Mouse (Mus musculus) neural tube, embryonic 13.5 days (tissue): ENCODE measurements around the gene Ift43. TPM values are rescaled to one million over a fixed set of nuclear protein-coding genes. Genes with fewer than 3 reads are reported as not detected.

ENCODE experiments used
- ATAC-seq: fragments of 200-750 bp; cut with Nextera tagmentation; 2 replicates; pipeline ENCODE4 v1.8.0; 2017; ENCODE audit warnings: low read depth, mild to moderate bottlenecking, moderate TSS enrichment, moderate library complexity
- H3K27ac ChIP-seq: fragments of 300-500 bp; sonication (generic); replicated peaks from 2 replicates; pipeline ENCODE4 v1.5.1; 2015; ENCODE audit warnings: moderate library complexity, mild to moderate bottlenecking, inconsistent platforms
- H3K27me3 ChIP-seq: fragments of 300-500 bp; sonication (generic); 2 replicates; pipeline ENCODE4 v1.6.1; 2015; ENCODE audit warnings: mild to moderate bottlenecking, inconsistent platforms
- H3K36me3 ChIP-seq: fragments of 300-500 bp; sonication (generic); 2 replicates; pipeline ENCODE4 v1.6.1; 2015; ENCODE audit warnings: mild to moderate bottlenecking, inconsistent platforms
- H3K4me1 ChIP-seq: fragments of 300-500 bp; sonication (generic); replicated peaks from 2 replicates; pipeline ENCODE4 v1.6.1; 2015; ENCODE audit warnings: inconsistent platforms
- H3K4me2 ChIP-seq: fragments of 300-500 bp; sonication (generic); 2 replicates; pipeline ENCODE4 v1.6.1; 2015; ENCODE audit warnings: inconsistent platforms, mild to moderate bottlenecking, moderate library complexity
- H3K4me3 ChIP-seq: fragments of 300-500 bp; sonication (generic); 2 replicates; pipeline ENCODE4 v1.5.1; 2015; ENCODE audit warnings: mild to moderate bottlenecking, inconsistent platforms
- H3K9ac ChIP-seq: fragments of 300-500 bp; sonication (generic); 2 replicates; pipeline ENCODE4 v1.6.1; 2015; ENCODE audit warnings: moderate library complexity, mild to moderate bottlenecking, inconsistent platforms
- H3K9me3 ChIP-seq: fragments of 300-500 bp; sonication (generic); 2 replicates; pipeline ENCODE4 v1.6.1; 2016; ENCODE audit warnings: inconsistent platforms
- WGBS: fragments of 180-500 bp; shearing (Covaris S2); methylation state at CpG from one replicate; pipeline ENCODE4 v1.1.7; 2015; 5-methylcytosine and 5-hydroxymethylcytosine counted together
- polyA plus RNA-seq: library from polyadenylated mRNA; unstranded; fragments of >200 nt; fragmentation: Nextera tagmentation; extraction: Ambion mirVana; gene quantifications from 2 replicates; pipeline ENCODE4 v1.2.1, GENCODE M21; 2015

The Ift43 gene
- polyA plus RNA-seq, 1 experiment from 2014 or later: 62.2 TPM

DNA sequence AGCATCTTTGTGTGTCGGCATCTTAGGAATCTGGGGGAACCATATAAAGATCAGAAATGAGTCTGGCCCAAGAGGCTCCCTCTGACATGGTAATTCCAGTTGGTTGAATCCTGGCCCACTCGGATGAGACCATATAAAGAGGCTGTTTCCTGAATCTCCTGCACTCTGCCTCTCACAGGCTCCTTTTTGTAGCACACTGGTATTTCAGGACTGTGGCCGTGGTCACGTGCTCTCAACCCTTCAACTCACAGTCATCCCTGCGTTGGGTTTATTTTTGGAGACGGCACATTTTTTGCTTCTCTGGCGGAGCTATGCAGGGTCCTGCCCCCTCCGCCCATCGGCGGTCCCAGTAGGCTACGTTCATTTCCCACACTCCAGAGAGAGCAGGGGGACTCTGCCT, 22.0 kb downstream of the Ift43 start:
- Histone ChIP-seq H3K9ac (0 out of 2 replicates have a peak overlapping the region, but pooled peaks have one; percentile 17), H3K27me3 (no peaks in the 10 kb centered on the region), H3K4me1 (peaks cover 21% of the 10 kb centered on the region), H3K36me3 (0 out of 2 replicates have a peak, but pooled peaks cover 3% of the 10 kb centered on the region), H3K4me3 (no peak overlapping the region), H3K9me3 (no peaks in the 10 kb centered on the region), H3K4me2 (no peak overlapping the region), H3K27ac (0 out of 2 replicates have a peak overlapping the region, but pooled peaks have one; percentile 33)
- 78% methylated on average over 11 of the region's 11 CpGs for WGBS
- ATAC-seq: no peak

DNA sequence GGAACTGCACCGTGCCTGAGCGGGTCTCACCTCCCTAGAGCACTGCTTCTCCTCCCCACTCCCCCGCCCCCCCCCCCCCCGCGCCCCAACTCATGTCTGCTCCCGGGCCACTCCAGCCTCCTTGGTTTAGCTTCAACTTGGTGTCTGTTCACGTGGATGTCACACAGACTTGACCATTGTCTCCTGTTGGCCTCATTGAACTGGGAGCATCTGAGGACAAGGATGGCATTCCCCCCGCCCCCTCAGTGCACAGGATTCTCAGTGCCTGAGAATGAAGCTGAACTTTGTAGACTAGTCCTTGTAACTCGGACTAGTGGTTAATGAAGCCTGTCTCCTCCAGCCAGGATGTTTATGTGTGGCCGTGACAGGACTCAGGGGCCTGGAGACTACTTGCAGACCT, 23.2 kb downstream of the Ift43 start:
- no peak for ATAC-seq
- no peak overlapping the region for H3K4me3 ChIP-seq
- no peaks in the 10 kb centered on the region for H3K27me3 ChIP-seq
- WGBS: 72% methylated on average over 9 of the region's 10 CpGs
- 0 out of 2 replicates have a peak, but pooled peaks cover 3% of the 10 kb centered on the region for H3K36me3 ChIP-seq
- H3K4me1 ChIP-seq: peaks cover 21% of the 10 kb centered on the region
- no peak overlapping the region for H3K4me2 ChIP-seq
- no peak overlapping the region for H3K27ac ChIP-seq
- no peak overlapping the region for H3K9ac ChIP-seq
- H3K9me3 ChIP-seq: no peaks in the 10 kb centered on the region

DNA sequence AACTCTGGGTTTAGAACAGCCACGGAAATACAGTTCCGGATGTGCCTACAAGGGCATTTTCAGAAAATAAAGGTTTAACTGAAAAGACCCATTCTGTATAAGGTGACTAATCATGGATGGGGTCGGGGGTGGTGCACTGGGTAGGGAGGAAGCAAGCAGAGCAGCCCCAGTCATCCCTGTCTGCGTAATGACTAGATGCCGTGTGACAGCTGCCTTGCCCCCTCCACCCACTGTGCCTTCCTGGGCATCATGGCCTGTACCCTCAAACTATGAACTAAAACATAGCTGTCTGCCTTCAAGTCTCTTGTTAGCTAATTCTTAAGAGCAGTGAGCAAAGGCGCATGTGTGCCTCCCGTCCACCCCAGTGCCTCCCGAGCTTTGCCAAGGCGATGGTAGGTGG, 23.7 kb downstream of the Ift43 start:
- Histone ChIP-seq H3K27ac (no peak overlapping the region), H3K36me3 (0 out of 2 replicates have a peak, but pooled peaks cover 3% of the 10 kb centered on the region), H3K27me3 (no peaks in the 10 kb centered on the region), H3K9ac (no peak overlapping the region), H3K4me3 (no peak overlapping the region), H3K9me3 (no peaks in the 10 kb centered on the region), H3K4me2 (no peak overlapping the region), H3K4me1 (peaks cover 21% of the 10 kb centered on the region)
- 90% methylated on average over 9 of the region's 9 CpGs for WGBS
- ATAC-seq: no peak

DNA sequence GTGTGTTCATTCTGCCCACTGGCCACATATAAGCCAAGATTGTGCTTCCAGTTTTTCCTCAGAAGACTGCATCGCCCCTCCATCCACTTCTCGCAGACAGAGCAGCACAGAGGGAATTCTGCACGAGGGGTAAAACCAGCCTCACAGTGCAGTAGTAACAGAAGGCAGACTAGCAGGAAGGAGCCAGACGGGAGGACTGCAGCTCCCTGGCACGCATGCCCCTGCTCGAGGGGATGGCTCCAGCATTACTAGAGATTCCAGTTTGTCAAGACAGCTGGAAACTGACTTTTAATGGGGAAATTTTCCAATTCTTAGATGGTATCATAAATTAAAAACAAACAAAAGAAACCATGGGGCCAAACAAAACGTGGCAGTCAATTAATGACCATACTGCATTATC, 25.3 kb downstream of the Ift43 start:
- 76% methylated on average over 7 of the region's 7 CpGs for WGBS
- Histone ChIP-seq H3K9ac (no peak overlapping the region), H3K27ac (no peak overlapping the region), H3K36me3 (0 out of 2 replicates have a peak, but pooled peaks cover 7% of the 10 kb centered on the region), H3K4me1 (peaks cover 19% of the 10 kb centered on the region), H3K27me3 (no peaks in the 10 kb centered on the region), H3K9me3 (no peaks in the 10 kb centered on the region), H3K4me2 (no peak overlapping the region), H3K4me3 (no peak overlapping the region)
- no peak for ATAC-seq

DNA sequence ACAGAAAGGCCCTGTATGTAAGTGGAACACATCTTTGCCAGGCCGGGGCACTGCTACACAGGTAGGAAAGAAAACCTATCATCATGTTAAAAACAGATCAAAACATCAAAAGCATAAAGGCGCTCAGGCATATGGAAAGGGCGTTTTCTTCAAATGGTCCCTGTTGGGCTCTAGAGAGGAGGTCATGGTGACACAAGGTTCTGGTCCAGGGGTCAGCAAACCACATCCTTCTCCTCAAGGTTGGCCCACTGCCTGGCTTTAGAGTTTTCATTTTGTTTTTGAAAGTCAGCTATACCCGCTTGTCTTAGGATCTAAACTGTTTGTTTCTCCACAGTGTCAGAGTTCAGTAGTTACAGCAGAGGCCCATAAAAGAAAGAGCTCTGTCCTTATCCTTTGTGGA, 27.2 kb downstream of the Ift43 start:
- H3K9ac ChIP-seq: no peak overlapping the region
- H3K4me1 ChIP-seq: peaks cover under 1% of the 10 kb centered on the region; the same call in 1 of the 2 replicates
- H3K9me3 ChIP-seq: no peaks in the 10 kb centered on the region
- ATAC-seq: no peak
- H3K4me3 ChIP-seq: no peak overlapping the region
- no peaks in the 10 kb centered on the region for H3K27me3 ChIP-seq
- no peak overlapping the region for H3K27ac ChIP-seq
- peaks cover 7% of the 10 kb centered on the region; the same call in 1 of the 2 replicates for H3K36me3 ChIP-seq
- H3K4me2 ChIP-seq: no peak overlapping the region
- WGBS: 85% methylated on average over 4 of the region's 4 CpGs

DNA sequence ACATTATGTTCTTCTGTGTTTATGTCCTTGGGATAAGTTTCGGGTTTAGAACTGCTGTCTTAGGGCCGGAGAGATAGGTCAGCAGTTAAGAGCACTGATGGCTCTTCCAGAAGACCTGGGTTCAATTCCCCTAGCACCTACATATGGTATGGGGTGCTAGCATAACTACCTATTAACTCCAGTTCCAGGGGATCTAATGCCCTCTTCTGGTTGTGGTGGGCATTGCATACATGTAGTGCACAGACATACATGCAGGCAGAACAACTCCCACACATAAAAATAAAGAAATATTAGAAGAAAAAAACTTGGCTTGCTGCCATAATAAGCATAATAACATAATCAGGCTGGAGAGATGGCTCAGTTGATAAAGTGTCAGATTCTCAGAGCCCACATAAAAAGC, 28.3 kb downstream of the Ift43 start:
- Histone ChIP-seq H3K4me2 (no peak overlapping the region), H3K4me3 (no peak overlapping the region), H3K9ac (no peak overlapping the region), H3K27me3 (no peaks in the 10 kb centered on the region), H3K9me3 (no peaks in the 10 kb centered on the region), H3K36me3 (peaks cover 7% of the 10 kb centered on the region; the same call in 1 of the 2 replicates), H3K27ac (no peak overlapping the region), H3K4me1 (peaks cover 4% of the 10 kb centered on the region; the same call in 1 of the 2 replicates)
- ATAC-seq: no peak
- 98% methylated on average over 2 of the region's 2 CpGs for WGBS

DNA sequence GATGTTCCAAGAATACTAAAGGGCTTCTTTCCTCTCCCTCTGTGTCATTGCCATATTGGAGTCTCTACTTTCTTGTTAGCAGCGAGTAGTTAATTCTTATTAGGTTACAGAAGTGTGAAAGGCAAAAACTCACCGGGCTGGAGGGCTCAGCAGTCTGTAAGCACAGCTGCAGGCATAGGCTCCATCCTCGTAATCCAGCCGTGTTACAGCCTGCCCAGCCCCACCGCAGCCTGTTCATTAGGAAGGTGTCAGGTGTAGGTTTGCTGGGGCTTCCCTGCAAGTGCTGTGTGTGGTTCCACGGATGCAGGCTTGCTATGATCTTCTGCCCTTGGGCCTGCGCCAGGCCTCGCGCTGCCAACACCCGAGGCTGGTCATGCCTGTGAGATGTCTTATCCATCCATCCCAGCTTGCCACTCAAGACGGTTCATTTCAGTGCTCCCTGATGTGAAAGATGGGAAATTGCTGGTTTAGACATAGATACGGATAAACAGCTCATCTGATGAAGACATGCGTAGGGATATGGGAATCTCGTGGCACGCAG, 34.0 kb downstream of the Ift43 start:
- no peak for ATAC-seq

DNA sequence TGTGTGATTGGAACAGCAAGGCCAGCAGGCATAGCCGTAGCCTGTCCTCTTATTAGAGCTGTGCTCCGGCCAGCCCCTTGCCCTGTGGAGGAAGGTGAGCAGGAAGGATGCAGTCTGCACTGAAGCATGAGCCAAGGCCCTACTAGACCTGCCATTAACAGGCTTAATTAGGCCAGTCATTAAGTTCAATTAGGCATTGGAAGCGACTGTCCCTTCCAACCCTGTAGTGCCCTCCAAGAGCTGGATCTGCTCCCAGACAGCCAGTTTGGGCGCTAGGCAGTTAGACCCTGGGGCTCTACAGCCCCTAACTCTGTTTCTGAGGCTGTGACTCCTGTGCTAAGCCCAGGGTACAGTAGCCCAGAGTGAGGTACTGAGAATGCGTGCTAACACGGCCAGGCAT, 41.7 kb downstream of the Ift43 start:
- Histone ChIP-seq H3K4me2 (no peak overlapping the region), H3K27me3 (no peaks in the 10 kb centered on the region), H3K27ac (no peak overlapping the region), H3K36me3 (no peaks in the 10 kb centered on the region; the same call in 1 of the 2 replicates), H3K4me3 (no peak overlapping the region), H3K4me1 (peaks cover 6% of the 10 kb centered on the region; the same call in 1 of the 2 replicates), H3K9me3 (no peaks in the 10 kb centered on the region), H3K9ac (no peak overlapping the region)
- 76% methylated on average over 6 of the region's 6 CpGs for WGBS
- no peak; the same call in 1 of the 2 replicates for ATAC-seq

More for the DNA sequence above, 34.0 kb downstream of the Ift43 start:
- H3K27me3 ChIP-seq: no peaks in the 10 kb centered on the region
- H3K4me3 ChIP-seq: no peak overlapping the region
- H3K9me3 ChIP-seq: no peaks in the 10 kb centered on the region
- H3K4me2 ChIP-seq: no peak overlapping the region
- peak overlapping the region; percentile 50; the same call in 1 of the 2 replicates for H3K27ac ChIP-seq
- H3K9ac ChIP-seq: no peak overlapping the region
- peaks cover 5% of the 10 kb centered on the region; the same call in 1 of the 2 replicates for H3K4me1 ChIP-seq
- H3K36me3 ChIP-seq: peaks cover 4% of the 10 kb centered on the region
- WGBS: 80% methylated on average over 15 of the region's 15 CpGs

DNA sequence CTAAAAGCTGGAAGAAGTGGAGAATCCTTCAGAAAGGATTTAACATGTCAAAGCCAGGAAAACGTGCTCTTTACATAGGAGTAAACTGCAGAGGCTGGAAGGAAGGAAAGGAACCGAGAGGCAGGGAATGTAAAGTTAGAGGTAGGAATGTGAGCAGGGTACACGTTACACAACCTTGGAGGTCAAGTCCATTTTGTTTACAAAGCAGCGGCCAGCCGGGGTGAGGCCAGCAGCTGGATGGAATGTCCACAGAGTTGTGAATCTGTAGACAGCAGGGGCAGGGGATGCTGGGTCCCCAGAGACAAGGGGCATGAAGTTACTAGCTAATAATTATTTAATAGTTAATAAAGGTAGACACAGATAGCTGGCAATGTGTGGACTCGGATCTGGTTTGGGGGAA, 45.8 kb downstream of the Ift43 start:
- no peak overlapping the region for H3K4me2 ChIP-seq
- WGBS: 83% methylated on average over 6 of the region's 6 CpGs
- no peak overlapping the region for H3K4me3 ChIP-seq
- no peaks in the 10 kb centered on the region for H3K36me3 ChIP-seq
- no peak overlapping the region for H3K9ac ChIP-seq
- no peaks in the 10 kb centered on the region for H3K9me3 ChIP-seq
- peaks cover 6% of the 10 kb centered on the region; the same call in 1 of the 2 replicates for H3K4me1 ChIP-seq
- no peaks in the 10 kb centered on the region for H3K27me3 ChIP-seq
- H3K27ac ChIP-seq: no peak overlapping the region
- ATAC-seq: no peak

DNA sequence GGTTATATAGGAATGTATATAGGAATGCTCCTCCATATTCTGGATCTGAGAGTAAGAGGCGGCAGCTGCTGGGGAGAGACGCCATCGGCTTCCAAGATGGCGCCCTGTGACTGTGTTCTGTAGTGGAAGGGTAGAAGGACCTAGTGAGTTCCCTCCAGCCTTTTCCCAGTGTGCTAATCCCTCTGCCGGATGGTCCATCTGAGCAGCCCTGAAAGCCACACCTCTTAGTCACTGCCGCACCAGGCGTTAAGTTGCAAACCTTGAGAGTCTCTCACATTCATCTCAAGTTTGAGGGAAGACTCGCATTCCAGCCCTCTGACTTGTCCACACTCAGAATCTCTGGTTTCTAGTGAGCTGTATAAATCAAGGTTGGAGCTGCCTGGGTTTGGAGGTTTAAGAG, 46.7 kb downstream of the Ift43 start:
- no peak overlapping the region for H3K27ac ChIP-seq
- 94% methylated on average over 8 of the region's 8 CpGs for WGBS
- ATAC-seq: no peak
- no peak overlapping the region for H3K4me3 ChIP-seq
- no peaks in the 10 kb centered on the region for H3K27me3 ChIP-seq
- H3K36me3 ChIP-seq: no peaks in the 10 kb centered on the region
- H3K4me1 ChIP-seq: peaks cover 3% of the 10 kb centered on the region; the same call in 1 of the 2 replicates
- H3K4me2 ChIP-seq: no peak overlapping the region
- H3K9me3 ChIP-seq: no peaks in the 10 kb centered on the region
- no peak overlapping the region for H3K9ac ChIP-seq

DNA sequence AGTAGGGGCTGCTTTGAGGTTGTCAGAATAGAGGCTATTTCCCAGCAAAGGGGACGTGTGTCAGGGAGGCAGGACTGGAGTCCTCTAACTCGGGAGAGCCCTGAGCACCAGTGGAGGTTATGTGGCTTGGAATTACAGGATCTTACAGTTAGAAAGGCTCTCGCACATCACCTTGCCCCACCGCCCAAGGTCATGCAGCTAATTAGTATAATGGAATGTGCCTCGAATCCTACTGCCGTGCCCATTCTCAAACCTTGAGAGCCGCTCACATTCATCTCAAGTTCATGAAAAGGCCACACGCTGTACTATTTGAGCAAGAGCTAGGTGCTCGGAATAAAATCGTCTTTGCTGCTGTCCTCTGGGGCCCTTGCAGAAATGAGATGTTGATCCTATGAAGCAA, 47.4 kb downstream of the Ift43 start:
- Histone ChIP-seq H3K27ac (no peak overlapping the region), H3K9ac (no peak overlapping the region), H3K36me3 (no peaks in the 10 kb centered on the region), H3K9me3 (no peaks in the 10 kb centered on the region), H3K27me3 (no peaks in the 10 kb centered on the region), H3K4me1 (no peaks in the 10 kb centered on the region), H3K4me2 (no peak overlapping the region), H3K4me3 (no peak overlapping the region)
- no peak for ATAC-seq
- 76% methylated on average over 10 of the region's 10 CpGs for WGBS

DNA sequence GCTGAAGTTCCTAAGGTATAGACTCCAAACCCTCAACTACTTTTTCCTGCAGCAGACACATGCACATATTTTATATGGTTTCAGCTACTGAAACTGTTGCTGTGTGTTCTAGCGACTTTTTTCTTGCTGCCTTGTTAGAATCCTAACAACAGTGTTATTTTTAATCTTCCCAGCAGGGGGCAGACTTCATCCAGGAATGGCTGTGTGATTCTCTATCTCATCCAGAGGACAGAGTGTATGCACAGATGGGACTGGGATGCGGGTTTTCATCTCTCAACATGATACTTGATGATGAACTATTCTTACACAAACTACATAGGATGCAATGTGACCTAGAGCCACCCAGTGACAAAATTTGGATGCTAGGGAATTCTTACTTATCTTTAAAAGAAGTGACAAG, 50.5 kb downstream of the Ift43 start:
- Histone ChIP-seq H3K9me3 (no peaks in the 10 kb centered on the region), H3K4me3 (no peak overlapping the region), H3K27ac (no peak overlapping the region), H3K4me1 (no peaks in the 10 kb centered on the region), H3K27me3 (no peaks in the 10 kb centered on the region), H3K4me2 (no peak overlapping the region), H3K9ac (no peak overlapping the region), H3K36me3 (no peaks in the 10 kb centered on the region)
- WGBS: 30% methylated on average over 2 of the region's 2 CpGs
- ATAC-seq: no peak

DNA sequence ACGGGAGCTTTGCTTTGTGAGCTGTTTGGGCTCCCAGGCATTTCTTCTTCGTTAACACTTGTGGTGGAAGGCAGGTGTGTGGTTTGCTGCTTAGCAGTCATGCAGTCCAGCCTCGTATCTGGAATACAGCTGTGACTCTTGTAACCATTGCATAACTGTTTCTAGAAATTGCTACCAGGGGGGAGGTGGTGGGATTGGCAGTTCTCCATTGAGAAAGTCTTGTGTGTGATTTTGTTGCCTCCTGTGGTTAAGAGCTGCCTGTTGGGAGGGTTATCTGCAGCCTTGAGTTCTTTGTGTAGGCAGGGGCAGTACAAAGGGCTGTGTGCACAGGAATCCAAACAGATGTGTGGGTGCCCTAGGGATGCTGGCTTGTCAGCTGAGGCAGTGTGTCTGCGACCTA, 53.4 kb downstream of the Ift43 start:
- no peak overlapping the region for H3K4me2 ChIP-seq
- H3K36me3 ChIP-seq: peaks cover 14% of the 10 kb centered on the region; the same call in 1 of the 2 replicates
- no peak overlapping the region for H3K4me3 ChIP-seq
- H3K9me3 ChIP-seq: no peaks in the 10 kb centered on the region
- H3K4me1 ChIP-seq: no peaks in the 10 kb centered on the region
- no peak overlapping the region for H3K9ac ChIP-seq
- no peak overlapping the region for H3K27ac ChIP-seq
- ATAC-seq: no peak
- 79% methylated on average over 4 of the region's 4 CpGs for WGBS
- no peaks in the 10 kb centered on the region for H3K27me3 ChIP-seq
